Mouse (Mus musculus) cerebellum, adult 9-10 months (tissue): Measurements from ENCODE around the gene 0610010K14Rik.
A peak's percentile ranks its signal among the peaks of the same experiment; 100 is the strongest.

ENCODE experiments used
- DNase-seq: peaks from one replicate; pipeline ENCODE4 v3.0.0; 2022

The 0610010K14Rik gene

GRCm38 (mm10) chr11:70214856-70215209 is 22.9 kb downstream of the 0610010K14Rik start:
- no peak for DNase-seq

GRCm38 (mm10) chr11:70214191-70214855 is 23.4 kb downstream of the 0610010K14Rik start:
- DNase-seq = peak; percentile 79

GRCm38 (mm10) chr11:70213736-70214135 is 24.0 kb downstream of the 0610010K14Rik start:
- peak; percentile 83 for DNase-seq

GRCm38 (mm10) chr11:70212896-70213295 is 24.8 kb downstream of the 0610010K14Rik start:
- DNase-seq = peak; percentile 87

GRCm38 (mm10) chr11:70212423-70212822 is 25.3 kb downstream of the 0610010K14Rik start, which contains the start of gene Slc16a11:
TSS of gene Slc16a11 (plus strand) at chr11:70212752.
- DNase-seq = peak; percentile 58

- DNase-seq = no peak
Observed at GRCm38 (mm10) chr11:70211972-70212371, 25.7 kb downstream of the 0610010K14Rik start.

GRCm38 (mm10) chr11:70210681-70211080 is 27.0 kb downstream of the 0610010K14Rik start:
- DNase-seq = peak; percentile 21

GRCm38 (mm10) chr11:70208778-70209388 is 28.8 kb downstream of the 0610010K14Rik start:
- DNase-seq = no peak

- no peak for DNase-seq
Observed at GRCm38 (mm10) chr11:70207283-70207682, 30.4 kb downstream of the 0610010K14Rik start.

- DNase-seq = no peak
Observed at GRCm38 (mm10) chr11:70206801-70207200, 30.9 kb downstream of the 0610010K14Rik start.

- peak; percentile 78 for DNase-seq
Observed at GRCm38 (mm10) chr11:70201691-70202090, 36.0 kb downstream of the 0610010K14Rik start.

GRCm38 (mm10) chr11:70200036-70200608 is 37.6 kb downstream of the 0610010K14Rik start:
- no peak for DNase-seq

GRCm38 (mm10) chr11:70199107-70199506 is 38.6 kb downstream of the 0610010K14Rik start:
- no peak for DNase-seq

GRCm38 (mm10) chr11:70198332-70198731 is 39.4 kb downstream of the 0610010K14Rik start:
- no peak for DNase-seq

- DNase-seq = no peak
Observed at GRCm38 (mm10) chr11:70193354-70194285, 44.1 kb downstream of the 0610010K14Rik start.

GRCm38 (mm10) chr11:70192157-70192556 is 45.6 kb downstream of the 0610010K14Rik start:
- DNase-seq = no peak

GRCm38 (mm10) chr11:70191188-70191587 is 46.5 kb downstream of the 0610010K14Rik start:
- DNase-seq = no peak

- no peak for DNase-seq
Observed at GRCm38 (mm10) chr11:70189319-70190134, 48.2 kb downstream of the 0610010K14Rik start.
